Mouse (Mus musculus): ENCODE measurements around the gene Zbtb20.

- no peak for TF ChIP-seq CTCF (IDR thresholded peaks at IDR 0.05; ENCODE audit: low read depth)
- TF ChIP-seq EP300 (IDR thresholded peaks at IDR 0.05; ENCODE audit: low read depth): no peak
Measured at GRCm38 (mm10) chr16:43409910-43410612, 534.4 kb downstream of the Zbtb20 start.

Measured in liver, embryonic 14.5 days (tissue).